Mouse (Mus musculus): ENCODE data around the gene Traf3ip1. TPM values are rescaled to one million over a fixed set of nuclear protein-coding genes. Genes with fewer than 3 reads are reported as not detected.
A peak's percentile ranks its signal among the peaks of the same experiment; 100 is the strongest.

The Traf3ip1 gene
- polyA plus RNA-seq, 1 experiment from 2014 or later, result 8.0 TPM

- DNase-seq (no peak), ATAC-seq (ENCODE audit: insufficient read depth) (no peak)
- H3K9ac ChIP-seq, result peak overlapping the region; percentile 74
- H3K4me2 ChIP-seq, result peak overlapping the region; percentile 89
- WGBS, result 30% methylated on average over 5 of the region's 5 CpGs
- H3K4me3 ChIP-seq (ENCODE audit: low read depth, low read length), result peak overlapping the region; percentile 90
- peaks cover 5% of the 10 kb centered on the region; the same call in 1 of the 2 replicates for H3K36me3 ChIP-seq (ENCODE audit: insufficient read depth)
- no peaks in the 10 kb centered on the region for H3K27me3 ChIP-seq (ENCODE audit: insufficient read depth, low read length)
- no peaks in the 10 kb centered on the region for H3K9me3 ChIP-seq (ENCODE audit: low read depth, low read length)
- no peaks in the 10 kb centered on the region; the same call in 1 of the 2 replicates for H3K4me1 ChIP-seq (ENCODE audit: insufficient read depth)
- TF ChIP-seq CTCF (IDR thresholded peaks at IDR 0.05; ENCODE audit: low read depth), result no peak
- no peak overlapping the region for H3K27ac ChIP-seq (ENCODE audit: low read depth)
These were observed 874 bp downstream of the Traf3ip1 start for GRCm38 (mm10) chr1:91495321-91495720.

GRCm38 (mm10) chr1:91498579-91498978 is 4.1 kb downstream of the Traf3ip1 start:
- H3K9me3 ChIP-seq (ENCODE audit: low read depth, low read length), result no peaks in the 10 kb centered on the region
- DNase-seq, result no peak
- no peak overlapping the region for H3K9ac ChIP-seq
- H3K4me3 ChIP-seq (ENCODE audit: low read depth, low read length), result no peak overlapping the region
- no peak for TF ChIP-seq CTCF (IDR thresholded peaks at IDR 0.05; ENCODE audit: low read depth)
- WGBS, result 94% methylated on average over 6 of the region's 6 CpGs
- no peaks in the 10 kb centered on the region; the same call in 1 of the 2 replicates for H3K4me1 ChIP-seq (ENCODE audit: insufficient read depth)
- ATAC-seq (ENCODE audit: insufficient read depth), result no peak
- H3K27ac ChIP-seq (ENCODE audit: low read depth), result no peak overlapping the region
- no peak overlapping the region for H3K4me2 ChIP-seq
- H3K27me3 ChIP-seq (ENCODE audit: insufficient read depth, low read length), result no peaks in the 10 kb centered on the region
- peaks cover 33% of the 10 kb centered on the region for H3K36me3 ChIP-seq (ENCODE audit: insufficient read depth)

DNA sequence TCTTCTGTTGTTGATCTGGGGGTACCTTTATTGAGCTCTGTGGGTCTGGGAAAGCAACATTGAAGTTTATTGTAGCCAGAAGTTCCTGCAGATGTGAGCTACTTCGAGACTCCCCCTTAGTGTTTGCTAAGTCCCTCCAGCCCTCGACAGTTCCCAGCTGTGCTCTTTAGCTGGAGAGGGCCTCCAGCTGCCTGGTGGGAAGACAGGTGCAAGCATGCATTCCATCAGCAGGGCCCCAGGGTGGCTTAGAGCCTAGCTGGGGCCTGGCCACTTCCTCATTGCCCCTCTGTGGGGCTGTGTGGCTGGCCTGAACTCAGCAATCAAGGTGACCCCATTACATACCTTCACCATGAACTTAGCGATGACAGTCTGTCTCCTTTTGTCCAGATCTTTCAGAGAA is 10.2 kb downstream of the Traf3ip1 start:
- Histone ChIP-seq H3K4me1 (ENCODE audit: insufficient read depth) (no peaks in the 10 kb centered on the region), H3K9ac (no peak overlapping the region), H3K9me3 (ENCODE audit: low read depth, low read length) (no peaks in the 10 kb centered on the region), H3K4me2 (no peak overlapping the region), H3K4me3 (ENCODE audit: low read depth, low read length) (no peak overlapping the region), H3K27ac (ENCODE audit: low read depth) (no peak overlapping the region), H3K36me3 (ENCODE audit: insufficient read depth) (peaks cover 59% of the 10 kb centered on the region), H3K27me3 (ENCODE audit: insufficient read depth, low read length) (no peaks in the 10 kb centered on the region)
- ATAC-seq (ENCODE audit: insufficient read depth) (no peak), DNase-seq (no peak)
- no peak for TF ChIP-seq CTCF (IDR thresholded peaks at IDR 0.05; ENCODE audit: low read depth)
- WGBS, result 40% methylated on average over 3 of the region's 3 CpGs

DNA sequence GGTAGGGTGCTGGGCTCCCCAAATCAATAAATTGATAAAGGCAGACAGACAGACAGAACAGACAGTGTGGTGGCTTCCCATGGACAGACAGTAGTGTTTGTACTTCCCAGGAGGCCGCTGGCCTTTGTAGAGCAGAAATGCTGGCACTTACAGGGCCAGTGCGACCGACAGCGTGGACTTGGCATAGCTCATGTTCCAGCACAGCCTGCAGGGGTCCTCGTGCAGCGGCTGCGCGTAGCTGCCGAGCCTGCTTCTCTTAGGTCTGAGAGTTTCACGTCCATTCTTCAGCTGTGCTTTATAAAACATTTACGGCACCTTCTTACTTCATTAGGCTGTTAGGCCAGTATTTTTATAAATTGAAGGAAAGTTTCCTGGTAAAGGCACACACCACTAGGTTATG is 20.5 kb downstream of the Traf3ip1 start:
- H3K4me2 ChIP-seq, result no peak overlapping the region
- DNase-seq (no peak), ATAC-seq (ENCODE audit: insufficient read depth) (no peak)
- no peaks in the 10 kb centered on the region for H3K27me3 ChIP-seq (ENCODE audit: insufficient read depth, low read length)
- WGBS, result 70% methylated on average over 11 of the region's 11 CpGs
- peaks cover 33% of the 10 kb centered on the region for H3K36me3 ChIP-seq (ENCODE audit: insufficient read depth)
- no peaks in the 10 kb centered on the region for H3K4me1 ChIP-seq (ENCODE audit: insufficient read depth)
- H3K27ac ChIP-seq (ENCODE audit: low read depth), result no peak overlapping the region
- no peaks in the 10 kb centered on the region for H3K9me3 ChIP-seq (ENCODE audit: low read depth, low read length)
- peak; percentile 34; the same call in 1 of the 2 replicates for TF ChIP-seq CTCF (IDR thresholded peaks at IDR 0.05; ENCODE audit: low read depth)
- no peak overlapping the region for H3K9ac ChIP-seq
- H3K4me3 ChIP-seq (ENCODE audit: low read depth, low read length), result no peak overlapping the region

DNA sequence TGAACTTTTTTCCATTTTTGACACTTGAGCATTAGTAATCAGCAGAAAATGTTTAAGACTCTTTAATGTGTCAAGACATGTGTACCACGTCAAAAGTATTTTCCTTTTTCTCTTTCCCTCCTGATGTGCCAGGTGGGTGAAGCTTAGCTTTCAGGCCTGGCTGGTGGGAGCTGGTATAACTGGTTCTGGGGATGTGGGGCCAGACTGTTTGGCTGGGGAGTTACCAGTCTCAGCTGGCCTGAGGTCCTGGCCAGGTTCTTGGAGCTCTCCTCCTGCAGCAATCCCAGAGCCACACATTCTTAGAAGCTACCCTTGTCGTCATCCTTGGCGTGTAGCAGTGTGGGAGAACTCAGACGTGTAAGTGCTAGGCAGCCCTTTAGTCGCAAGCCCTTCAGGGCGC is 21.2 kb downstream of the Traf3ip1 start:
- H3K36me3 ChIP-seq (ENCODE audit: insufficient read depth), result peaks cover 33% of the 10 kb centered on the region
- ATAC-seq (ENCODE audit: insufficient read depth) (no peak), DNase-seq (no peak)
- H3K4me2 ChIP-seq, result no peak overlapping the region
- no peaks in the 10 kb centered on the region for H3K4me1 ChIP-seq (ENCODE audit: insufficient read depth)
- TF ChIP-seq CTCF (IDR thresholded peaks at IDR 0.05; ENCODE audit: low read depth), result no peak
- WGBS, result 78% methylated on average over 6 of the region's 6 CpGs
- no peak overlapping the region for H3K4me3 ChIP-seq (ENCODE audit: low read depth, low read length)
- H3K9me3 ChIP-seq (ENCODE audit: low read depth, low read length), result no peaks in the 10 kb centered on the region
- no peaks in the 10 kb centered on the region for H3K27me3 ChIP-seq (ENCODE audit: insufficient read depth, low read length)
- H3K27ac ChIP-seq (ENCODE audit: low read depth), result no peak overlapping the region
- H3K9ac ChIP-seq, result no peak overlapping the region

DNA sequence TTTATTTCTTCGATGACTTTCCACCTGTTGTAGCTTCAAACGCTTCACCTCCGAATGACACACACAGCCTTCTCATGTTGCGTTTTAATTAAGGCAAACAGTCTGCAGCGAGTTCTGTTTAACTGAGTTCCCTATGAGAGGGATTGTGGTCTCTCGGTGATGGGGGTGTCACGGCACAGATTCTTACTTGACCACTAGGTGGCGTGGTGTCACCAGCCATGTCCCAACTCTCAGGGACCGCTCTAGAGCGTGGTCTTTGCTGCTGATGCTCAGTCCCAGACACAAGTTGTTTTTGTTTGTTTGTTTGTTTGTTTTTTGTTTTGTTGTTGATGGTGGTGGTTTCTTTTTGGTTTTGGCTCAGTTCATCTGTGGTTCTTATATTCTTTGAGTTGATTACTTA is 29.3 kb downstream of the Traf3ip1 start:
- H3K27ac ChIP-seq (ENCODE audit: low read depth), result no peak overlapping the region
- H3K9ac ChIP-seq, result no peak overlapping the region
- peak; percentile 93 for TF ChIP-seq CTCF (IDR thresholded peaks at IDR 0.05; ENCODE audit: low read depth)
- no peaks in the 10 kb centered on the region for H3K9me3 ChIP-seq (ENCODE audit: low read depth, low read length)
- WGBS, result 13% methylated on average over 10 of the region's 10 CpGs
- no peak overlapping the region for H3K4me2 ChIP-seq
- no peaks in the 10 kb centered on the region for H3K27me3 ChIP-seq (ENCODE audit: insufficient read depth, low read length)
- H3K4me3 ChIP-seq (ENCODE audit: low read depth, low read length), result no peak overlapping the region
- DNase-seq, result peak; percentile 88
- no peaks in the 10 kb centered on the region for H3K4me1 ChIP-seq (ENCODE audit: insufficient read depth)
- ATAC-seq (ENCODE audit: insufficient read depth), result peak; percentile 68; the same call in 1 of the 2 replicates
- peaks cover 55% of the 10 kb centered on the region for H3K36me3 ChIP-seq (ENCODE audit: insufficient read depth)

- no peak for TF ChIP-seq CTCF (IDR thresholded peaks at IDR 0.05; ENCODE audit: low read depth)
- 87% methylated on average over 14 of the region's 14 CpGs for WGBS
- Histone ChIP-seq H3K4me2 (no peak overlapping the region), H3K9ac (no peak overlapping the region), H3K4me1 (ENCODE audit: insufficient read depth) (no peaks in the 10 kb centered on the region), H3K27me3 (ENCODE audit: insufficient read depth, low read length) (no peaks in the 10 kb centered on the region), H3K4me3 (ENCODE audit: low read depth, low read length) (no peak overlapping the region), H3K36me3 (ENCODE audit: insufficient read depth) (peaks cover 47% of the 10 kb centered on the region), H3K27ac (ENCODE audit: low read depth) (no peak overlapping the region), H3K9me3 (ENCODE audit: low read depth, low read length) (no peaks in the 10 kb centered on the region)
- no peak for ATAC-seq (ENCODE audit: insufficient read depth)
- DNase-seq, result no peak
These were observed 31.4 kb downstream of the Traf3ip1 start for GRCm38 (mm10) chr1:91525838-91526237.

DNA sequence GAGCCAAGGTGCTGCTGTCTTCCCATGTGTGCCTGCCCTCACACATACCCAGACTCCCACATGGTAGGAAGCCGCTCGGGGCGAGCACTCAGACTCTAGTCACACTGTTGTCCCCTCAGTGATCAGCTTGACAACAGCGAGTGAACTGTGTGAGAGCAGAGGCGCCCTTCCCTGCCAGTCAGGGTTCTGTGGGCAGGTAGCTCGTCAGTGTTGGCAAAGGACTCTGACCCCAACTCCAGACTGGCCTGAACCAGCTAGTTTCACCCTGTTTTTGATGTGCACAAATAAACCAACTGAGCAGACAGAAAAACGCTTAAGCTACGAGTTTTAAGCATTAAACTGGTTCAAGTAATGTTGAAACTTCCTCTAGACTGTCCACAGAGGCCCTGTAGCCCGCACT is 35.7 kb downstream of the Traf3ip1 start:
- H3K9me3 ChIP-seq (ENCODE audit: low read depth, low read length), result no peaks in the 10 kb centered on the region
- H3K36me3 ChIP-seq (ENCODE audit: insufficient read depth), result peaks cover 22% of the 10 kb centered on the region
- no peaks in the 10 kb centered on the region for H3K4me1 ChIP-seq (ENCODE audit: insufficient read depth)
- no peak for TF ChIP-seq CTCF (IDR thresholded peaks at IDR 0.05; ENCODE audit: low read depth)
- no peaks in the 10 kb centered on the region for H3K27me3 ChIP-seq (ENCODE audit: insufficient read depth, low read length)
- no peak overlapping the region for H3K4me2 ChIP-seq
- ATAC-seq (ENCODE audit: insufficient read depth), result no peak
- H3K9ac ChIP-seq, result no peak overlapping the region
- 90% methylated on average over 9 of the region's 9 CpGs for WGBS
- H3K4me3 ChIP-seq (ENCODE audit: low read depth, low read length), result no peak overlapping the region
- no peak for DNase-seq
- H3K27ac ChIP-seq (ENCODE audit: low read depth), result no peak overlapping the region

All from lung, embryonic 14.5 days (tissue).